Mouse (Mus musculus) left cerebral cortex, adult 9 months (tissue): ENCODE measurements around the gene Actr1b.

Experiments
- DNase-seq, 2 experiments: peaks; one replicate each; pipeline ENCODE4 v3.0.0; 2022; ENCODE audit warnings: low spot score in 2 of 2

Gene Actr1b

GRCm38 (mm10) chr1:36714311-36714710 is at the start of gene Actr1b:
TSS of gene Actr1b (minus strand) at chr1:36714422.
- no peak for DNase-seq

GRCm38 (mm10) chr1:36761568-36761967 is 47.3 kb upstream of the Actr1b start, which contains the start of gene Zap70:
TSS of gene Zap70 (plus strand) at chr1:36761798.
- no peak for DNase-seq

GRCm38 (mm10) chr1:36761061-36761460 is 46.8 kb upstream of the Actr1b start:
- no peak for DNase-seq

GRCm38 (mm10) chr1:36760401-36760800 is 46.2 kb upstream of the Actr1b start:
- no peak for DNase-seq

- DNase-seq = no peak
Observed at GRCm38 (mm10) chr1:36759076-36759475, 44.9 kb upstream of the Actr1b start.

GRCm38 (mm10) chr1:36758553-36758952 is 44.3 kb upstream of the Actr1b start:
- DNase-seq = no peak

GRCm38 (mm10) chr1:36753932-36754675 is 39.9 kb upstream of the Actr1b start:
- no peak for DNase-seq

- DNase-seq = no peak
Observed at GRCm38 (mm10) chr1:36746452-36746851, 32.2 kb upstream of the Actr1b start.

- no peak for DNase-seq
Observed at GRCm38 (mm10) chr1:36745661-36746060, 31.4 kb upstream of the Actr1b start.

GRCm38 (mm10) chr1:36744268-36744944 is 30.2 kb upstream of the Actr1b start:
- peak; percentile 65 to 88 for DNase-seq

- no peak for DNase-seq
Observed at GRCm38 (mm10) chr1:36743046-36743445, 28.8 kb upstream of the Actr1b start.

- DNase-seq = no peak
Observed at GRCm38 (mm10) chr1:36739231-36739630, 25.0 kb upstream of the Actr1b start.

GRCm38 (mm10) chr1:36737300-36737699 is 23.1 kb upstream of the Actr1b start:
- peak; percentile 27 to 92 for DNase-seq

- DNase-seq = no peak
Observed at GRCm38 (mm10) chr1:36724057-36724431, 9.8 kb upstream of the Actr1b start.

GRCm38 (mm10) chr1:36723146-36724056 is 9.2 kb upstream of the Actr1b start:
- no peak for DNase-seq

GRCm38 (mm10) chr1:36718786-36719185 is 4.6 kb upstream of the Actr1b start:
- DNase-seq = no peak

GRCm38 (mm10) chr1:36711104-36711503 is 3.1 kb downstream of the Actr1b start:
- no peak for DNase-seq

GRCm38 (mm10) chr1:36709854-36710280 is 4.4 kb downstream of the Actr1b start, which contains the start of gene 4933424G06Rik:
TSS of gene 4933424G06Rik (plus strand) at chr1:36710149.
- DNase-seq = peak; percentile 94 to 98

GRCm38 (mm10) chr1:36709055-36709853 is 5.0 kb downstream of the Actr1b start:
- DNase-seq = peak in 1 of 2 experiments; percentile 51

GRCm38 (mm10) chr1:36708626-36709025 is 5.6 kb downstream of the Actr1b start:
- DNase-seq = no peak

- no peak for DNase-seq
Observed at GRCm38 (mm10) chr1:36707797-36708196, 6.4 kb downstream of the Actr1b start.
